In genomic region chr2:11502901-11503431, GRCm38 (mm10) we compare ENCODE assay signal across 8 mouse cellular contexts. TPM values are rescaled to one million over a fixed set of nuclear protein-coding genes. Genes with fewer than 3 reads are reported as not detected.
DNase-seq lines count a peak whose midpoint lies in the region; ATAC-seq and TF ChIP-seq lines count a peak whose summit lies in the region.

No protein-coding gene starts in this region.

- no peaks in the 10 kb centered on the region for H3K4me1 ChIP-seq in cortical plate, adult 2 months (ENCODE audit: control insufficient read depth, insufficient read depth, low read length)

- peak; percentile 82 for ATAC-seq in inflammation-experienced regulatory T-cells, adult 6 months
- ATAC-seq in megakaryocyte, adult 5-6 weeks (ENCODE audit: poor library complexity, severe bottlenecking): peak; percentile 45

- peak overlapping the region; percentile 44 for H3K27ac ChIP-seq in cortical plate, adult 2 months (ENCODE audit: insufficient read depth, low read length)

- TF ChIP-seq CTCF in cortical plate, adult 2 months (IDR thresholded peaks at IDR 0.05; ENCODE audit: extremely low read depth, insufficient read depth, low read length): no peak

- TF ChIP-seq POLR2A in cortical plate, adult 2 months (IDR thresholded peaks at IDR 0.05; ENCODE audit: extremely low read depth, insufficient read depth, low read length): peak; percentile 89

- H3K4me3 ChIP-seq in cortical plate, adult 2 months (ENCODE audit: insufficient read depth, low read length): peak overlapping the region; percentile 66

- intact Hi-C loops in gastrocnemius, postnatal 14 days (cut with DNase I; ENCODE audit: low total_unique reads): loop anchor here (5.0 kb wide), 2 partner anchors 34 to 171 kb away; no protein-coding TSS in a partner anchor

- peak; percentile 81 for DNase-seq in ZHBTc4 (ENCODE audit: low read depth, low spot score)
- DNase-seq in gastrocnemius, postnatal 14 days: peak; percentile 82
- peak; percentile 73 to 84 for DNase-seq in left cerebral cortex, adult 9 months (ENCODE audit: low spot score in 2 of 2)
- DNase-seq in right cerebral cortex, postnatal 10 days (ENCODE audit: low spot score in 2 of 2): peak; percentile 93 to 94
- DNase-seq in urinary bladder, postnatal 25 days (ENCODE audit: low spot score): peak; percentile 38

RNA-seq across cellular contexts. Expression of gene Pfkfb3, which starts 50.9 kb away (rescaled TPM):
- 19.4 and 20.6 TPM in 2 replicates for polyA plus RNA-seq in cortical plate, adult 2 months (2012; rRNA removed)
- total RNA-seq in gastrocnemius, postnatal 14 days (2021): 10 to 100 TPM; 14.9 to 20.5 TPM
- 10 to 100 TPM; 15.8 to 18.2 (median 16.4) TPM for polyA plus RNA-seq in inflammation-experienced regulatory T-cells, adult 6 months (2017; shearing (Covaris generic))
- 24.5 and 31.3 TPM in 2 replicates for total RNA-seq in megakaryocyte, adult 5-6 weeks (2015)
- 22.1 and 23.0 TPM in 2 replicates for total RNA-seq in megakaryocyte, adult 5-6 weeks (2017)

Comparison
In these comparisons a context has a peak if more than half of its experiments do, and no peak if none do; other contexts are left out.
1. Peak in every context shown above with its lines: DNase-seq, ATAC-seq, H3K4me3 ChIP-seq and H3K27ac ChIP-seq.
2. DNase-seq: peak in every context shown above with its lines; median percentile 94 in right cerebral cortex, postnatal 10 days; 82 in gastrocnemius, postnatal 14 days; 81 in ZHBTc4; 78 in left cerebral cortex, adult 9 months; 38 in urinary bladder, postnatal 25 days.